Comparison of ENCODE assay signal across 12 mouse cellular contexts in genomic region chr8:26805371-26805821, GRCm38 (mm10).
DNase-seq lines count a peak whose midpoint lies in the region; ATAC-seq and TF ChIP-seq lines count a peak whose summit lies in the region.
"Had no signal": no experiment of that assay in that cellular context is flagged by ENCODE, and none has a peak within 500 bp of the region (broad histone marks: within the 10 kb centered on the region; RNA-seq: fewer than 3 reads in every experiment).

No protein-coding gene starts in this region.

- H3K79me3 ChIP-seq in C2C12 (ENCODE audit: low read depth) = no peaks in the 10 kb centered on the region

- peaks cover 3% of the 10 kb centered on the region for H3K4me1 ChIP-seq in kidney, postnatal 0 days (replicated peaks; ENCODE audit: insufficient read depth, low read length)
- H3K4me1 ChIP-seq in kidney, adult 2 months (ENCODE audit: control insufficient read depth, insufficient read depth, low read length) = no peaks in the 10 kb centered on the region
- peaks cover 26% of the 10 kb centered on the region for H3K4me1 ChIP-seq in midbrain, embryonic 13.5 days (replicated peaks)

- no peaks in the 10 kb centered on the region for H3K79me2 ChIP-seq in C2C12 (ENCODE audit: control insufficient read depth, insufficient read depth)

- peak overlapping the region; percentile 3 for H3ac ChIP-seq in C2C12 (ENCODE audit: control insufficient read depth, insufficient read length, low read depth)

- WGBS in kidney, postnatal 0 days = 19% methylated on average over 6 of the region's 6 CpGs
- WGBS in kidney, adult 2 months = 49% methylated on average over 6 of the region's 6 CpGs
- WGBS in midbrain, embryonic 13.5 days = 21% methylated on average over 6 of the region's 6 CpGs

- no peak for ATAC-seq in kidney, postnatal 0 days (replicated peaks; ENCODE audit: low FRiP score, low read depth)
- no peak for ATAC-seq in midbrain, embryonic 13.5 days
- no peak for ATAC-seq in erythroid progenitor cell, adult 5-6 weeks (replicated peaks; ENCODE audit: low FRiP score, poor library complexity, severe bottlenecking)

- H3K27me3 ChIP-seq in kidney, postnatal 0 days (ENCODE audit: insufficient read depth, low read length) = peaks cover 13% of the 10 kb centered on the region; the same call in 1 of the 2 replicates
- H3K27me3 ChIP-seq in kidney, adult 2 months (replicated peaks; ENCODE audit: control insufficient read depth, insufficient read depth, low read length) = no peaks in the 10 kb centered on the region
- H3K27me3 ChIP-seq in C2C12 (ENCODE audit: control insufficient read depth, insufficient read depth, insufficient read length) = no peaks in the 10 kb centered on the region
- H3K27me3 ChIP-seq in midbrain, embryonic 13.5 days = peaks cover 12% of the 10 kb centered on the region; the same call in 1 of the 2 replicates
- H3K27me3 ChIP-seq: liver, embryonic 13.5 days had no signal

- no peak overlapping the region for H3K4me3 ChIP-seq in kidney, postnatal 0 days (replicated peaks; ENCODE audit: low read depth, low read length)
- no peak overlapping the region for H3K4me3 ChIP-seq in kidney, adult 2 months (ENCODE audit: insufficient read depth, low read depth, low read length)
- H3K4me3 ChIP-seq in C2C12 (ENCODE audit: insufficient read depth, poor library complexity, severe bottlenecking) = no peak overlapping the region
- H3K4me3 ChIP-seq in midbrain, embryonic 13.5 days (replicated peaks) = no peak overlapping the region
- H3K4me3 ChIP-seq: liver, embryonic 13.5 days had no signal

- no peak for TF ChIP-seq POLR2A in kidney, adult 2 months (IDR thresholded peaks at IDR 0.05; ENCODE audit: low read depth, low read length)

- no peak overlapping the region for H3K27ac ChIP-seq in kidney, postnatal 0 days
- no peak overlapping the region for H3K27ac ChIP-seq in kidney, adult 2 months (ENCODE audit: insufficient read depth, low read depth, low read length)
- no peak overlapping the region for H3K27ac ChIP-seq in midbrain, embryonic 13.5 days
- H3K27ac ChIP-seq: liver, embryonic 13.5 days had no signal

- no peaks in the 10 kb centered on the region for H3K9me3 ChIP-seq in kidney, postnatal 0 days (replicated peaks; ENCODE audit: low read length)
- no peaks in the 10 kb centered on the region for H3K9me3 ChIP-seq in midbrain, embryonic 13.5 days
- H3K9me3 ChIP-seq: G1E; liver, embryonic 13.5 days had no signal

- intact Hi-C loops in left cerebral cortex, postnatal 14 days (cut with DNase I) = loop anchor here (10.0 kb wide), 1 partner anchor 121 kb away; no protein-coding TSS in a partner anchor

- no peak overlapping the region for H3K9ac ChIP-seq in kidney, postnatal 0 days (ENCODE audit: low read depth, low read length)
- H3K9ac ChIP-seq in midbrain, embryonic 13.5 days (replicated peaks) = no peak overlapping the region
- H3K9ac ChIP-seq: liver, embryonic 13.5 days had no signal

- H3K36me3 ChIP-seq in kidney, postnatal 0 days (ENCODE audit: insufficient read depth, low read length) = no peaks in the 10 kb centered on the region
- H3K36me3 ChIP-seq in kidney, adult 2 months (ENCODE audit: control insufficient read depth, insufficient read depth, low read length) = no peaks in the 10 kb centered on the region
- H3K36me3 ChIP-seq in C2C12 (ENCODE audit: control insufficient read depth, insufficient read depth) = no peaks in the 10 kb centered on the region
- no peaks in the 10 kb centered on the region for H3K36me3 ChIP-seq in midbrain, embryonic 13.5 days
- H3K36me3 ChIP-seq: G1E; liver, embryonic 13.5 days had no signal

- peak; percentile 82 for DNase-seq in kidney, postnatal 0 days (ENCODE audit: low spot score)
- no peak for DNase-seq in kidney, adult 2 months
- DNase-seq in embryo, embryonic 10.5 days (ENCODE audit: low spot score) = peak; percentile 70
- peak; percentile 91 for DNase-seq in hindlimb bud, embryonic 11.5 days (ENCODE audit: extremely low spot score, low read depth, low spot score)
- no peak for DNase-seq in left cerebral cortex, postnatal 14 days (ENCODE audit: low spot score in 2 of 2)
- DNase-seq: adrenal gland, postnatal 14 days; kidney, adult 8-10 months; liver, embryonic 13.5 days had no signal

- TF ChIP-seq CTCF in kidney, postnatal 0 days (IDR thresholded peaks at IDR 0.05; ENCODE audit: low read depth) = 0 out of 2 replicates have a peak, but pooled peaks have one; percentile 0
- TF ChIP-seq CTCF in kidney, adult 2 months (conservative IDR thresholded peaks at IDR 0.05; ENCODE audit: insufficient read depth, insufficient read length, low read depth, low read length) = no peak
- TF ChIP-seq CTCF in C2C12 (IDR thresholded peaks at IDR 0.05; ENCODE audit: control insufficient read depth, insufficient read depth, insufficient read length) = no peak

- H3K4me2 ChIP-seq in kidney, postnatal 0 days (ENCODE audit: low read length) = no peak overlapping the region
- H3K4me2 ChIP-seq in midbrain, embryonic 13.5 days (replicated peaks) = no peak overlapping the region
- H3K4me2 ChIP-seq: liver, embryonic 13.5 days had no signal

TF ChIP-seq in C2C12, 6 proteins besides CTCF, POLR2A, EP300 and RAD21:
- no peak for TF ChIP-seq MYOD1 (IDR thresholded peaks at IDR 0.05; ENCODE audit: control insufficient read depth, insufficient read length, low read depth)
- TF ChIP-seq FOSL1 (IDR thresholded peaks at IDR 0.05; ENCODE audit: insufficient read depth, low read length, poor library complexity, severe bottlenecking) = no peak
- no peak for TF ChIP-seq USF1 (IDR thresholded peaks at IDR 0.05; ENCODE audit: low read depth)
- no peak for TF ChIP-seq CEBPB (IDR thresholded peaks at IDR 0.05; ENCODE audit: low read depth)
- no peak for TF ChIP-seq MAX (IDR thresholded peaks at IDR 0.05)
- no peak for TF ChIP-seq MYOG (IDR thresholded peaks at IDR 0.05; ENCODE audit: control insufficient read depth, extremely low read depth, insufficient read length)

Comparison
In these comparisons a context has a peak if more than half of its experiments do, and no peak if none do; other contexts are left out.
1. DNase-seq: peak in kidney, postnatal 0 days (single experiment), embryo, embryonic 10.5 days (single experiment) and hindlimb bud, embryonic 11.5 days (single experiment); none in kidney, adult 2 months (single experiment) and left cerebral cortex, postnatal 14 days (0 of 2).